In genomic region chr5:28209549-28210431, GRCm38 (mm10) we compare ENCODE assay signal across 9 mouse cellular contexts. TPM values are rescaled to one million over a fixed set of nuclear protein-coding genes. Genes with fewer than 3 reads are reported as not detected.
DNase-seq lines count a peak whose midpoint lies in the region; ATAC-seq lines count a peak whose summit lies in the region.
"Had no signal": no experiment of that assay in that cellular context is flagged by ENCODE, and none has a peak within 500 bp of the region (broad histone marks: within the 10 kb centered on the region; RNA-seq: fewer than 3 reads in every experiment).

No protein-coding gene starts in this region.

- WGBS in heart, embryonic 13.5 days, result under 1% methylated on average over 80 of the region's 80 CpGs
- under 1% methylated on average over 78 of the region's 80 CpGs for WGBS in hindbrain, embryonic 15.5 days
- under 1% methylated on average over 80 of the region's 80 CpGs for WGBS in liver, embryonic 12.5 days (ENCODE audit: insufficient replicate concordance)
- under 1% methylated on average over 80 of the region's 80 CpGs for WGBS in stomach, embryonic 14.5 days

- peaks cover 11% of the 10 kb centered on the region for H3K4me1 ChIP-seq in heart, embryonic 13.5 days
- peaks cover 19% of the 10 kb centered on the region for H3K4me1 ChIP-seq in hindbrain, embryonic 15.5 days (replicated peaks)
- peaks cover 13% of the 10 kb centered on the region; the same call in 1 of the 2 replicates for H3K4me1 ChIP-seq in liver, embryonic 12.5 days
- H3K4me1 ChIP-seq in stomach, embryonic 14.5 days (ENCODE audit: control insufficient read depth, insufficient read depth, low read length), result no peaks in the 10 kb centered on the region

- no peak for DNase-seq in heart, adult 8-10 months (ENCODE audit: low spot score)
- DNase-seq in cerebellum, postnatal 36 days, result peak; percentile 65 to 77
- no peak for DNase-seq in ovary, postnatal 36 days (ENCODE audit: low spot score)
- DNase-seq in ovary, adult 18-20 months (ENCODE audit: low spot score), result no peak

- H3K27me3 ChIP-seq in heart, embryonic 13.5 days (replicated peaks), result peaks cover 98% of the 10 kb centered on the region
- peaks cover 54% of the 10 kb centered on the region for H3K27me3 ChIP-seq in hindbrain, embryonic 15.5 days
- H3K27me3 ChIP-seq in liver, embryonic 12.5 days (replicated peaks), result peaks cover 89% of the 10 kb centered on the region
- H3K27me3 ChIP-seq in stomach, embryonic 14.5 days (ENCODE audit: control insufficient read depth, insufficient read depth, low read length), result peaks cover 59% of the 10 kb centered on the region

- no peaks in the 10 kb centered on the region for H3K9me3 ChIP-seq in heart, embryonic 13.5 days
- no peaks in the 10 kb centered on the region for H3K9me3 ChIP-seq in hindbrain, embryonic 15.5 days
- no peaks in the 10 kb centered on the region for H3K9me3 ChIP-seq in liver, embryonic 12.5 days (replicated peaks)
- no peaks in the 10 kb centered on the region for H3K9me3 ChIP-seq in stomach, embryonic 14.5 days (ENCODE audit: control insufficient read depth, low read depth, low read length)

- H3K4me3 ChIP-seq in heart, embryonic 13.5 days, result peak overlapping the region; percentile 46
- peak overlapping the region; percentile 46 for H3K4me3 ChIP-seq in hindbrain, embryonic 15.5 days
- peak overlapping the region; percentile 40 for H3K4me3 ChIP-seq in liver, embryonic 12.5 days
- peak overlapping the region; percentile 32 for H3K4me3 ChIP-seq in stomach, embryonic 14.5 days (ENCODE audit: low read depth, low read length)

- H3K9ac ChIP-seq in heart, embryonic 13.5 days, result no peak overlapping the region
- H3K9ac ChIP-seq in hindbrain, embryonic 15.5 days, result peak overlapping the region; percentile 45
- H3K9ac ChIP-seq in liver, embryonic 12.5 days, result no peak overlapping the region
- H3K9ac ChIP-seq in stomach, embryonic 14.5 days (replicated peaks; ENCODE audit: low read depth, low read length), result no peak overlapping the region

- H3K27ac ChIP-seq in heart, embryonic 13.5 days (replicated peaks), result no peak overlapping the region
- peak overlapping the region; percentile 66 for H3K27ac ChIP-seq in hindbrain, embryonic 15.5 days (replicated peaks)
- H3K27ac ChIP-seq in liver, embryonic 12.5 days, result no peak overlapping the region
- H3K27ac ChIP-seq in stomach, embryonic 14.5 days (ENCODE audit: low read length), result no peak overlapping the region

- H3K4me2 ChIP-seq in heart, embryonic 13.5 days, result peak overlapping the region; percentile 67
- H3K4me2 ChIP-seq in hindbrain, embryonic 15.5 days, result peak overlapping the region; percentile 75
- peak overlapping the region; percentile 59 for H3K4me2 ChIP-seq in liver, embryonic 12.5 days
- H3K4me2 ChIP-seq in stomach, embryonic 14.5 days (replicated peaks; ENCODE audit: low read depth, low read length), result peak overlapping the region; percentile 47

- no peak for ATAC-seq in heart, embryonic 13.5 days (ENCODE audit: extremely low read depth, insufficient number of reproducible peaks, low FRiP score, low TSS enrichment)
- peak; percentile 76 for ATAC-seq in hindbrain, embryonic 15.5 days (ENCODE audit: low FRiP score, low read depth)
- no peak for ATAC-seq in liver, embryonic 12.5 days
- ATAC-seq in stomach, embryonic 14.5 days (ENCODE audit: insufficient number of reproducible peaks, insufficient read depth, low FRiP score, low read depth), result no peak

- H3K36me3 ChIP-seq in heart, embryonic 13.5 days, result no peaks in the 10 kb centered on the region
- no peaks in the 10 kb centered on the region for H3K36me3 ChIP-seq in hindbrain, embryonic 15.5 days
- no peaks in the 10 kb centered on the region for H3K36me3 ChIP-seq in liver, embryonic 12.5 days
- H3K36me3 ChIP-seq in stomach, embryonic 14.5 days (ENCODE audit: control insufficient read depth, insufficient read depth, low read length), result no peaks in the 10 kb centered on the region

RNA-seq across cellular contexts. Expression of gene Cnpy1, which starts 35.8 kb away (rescaled TPM):
- polyA plus RNA-seq in heart, embryonic 13.5 days (2015; fragmentation: Nextera tagmentation; extraction: Ambion mirVana), result 0.08 TPM in 1 of 2 replicates, not detected in the other
- total RNA-seq in heart, adult 8-10 months (2022), result not detected
- 37.0 and 66.2 TPM in 2 replicates for polyA plus RNA-seq in hindbrain, embryonic 15.5 days (2015; fragmentation: Nextera tagmentation; extraction: Ambion mirVana)
- polyA plus RNA-seq in liver, embryonic 12.5 days (2016; fragmentation: Nextera tagmentation; extraction: Ambion mirVana), result not detected in 2 replicates
- not detected in 2 replicates for polyA plus RNA-seq in stomach, embryonic 14.5 days (2014; fragmentation: Nextera tagmentation; extraction: Ambion mirVana)

RNA-seq across cellular contexts. Expression of gene En2, which starts 44.3 kb away (rescaled TPM):
- polyA plus RNA-seq in heart, embryonic 13.5 days (2015; fragmentation: Nextera tagmentation; extraction: Ambion mirVana), result not detected in 2 replicates
- under 1 TPM in 1 of 4 experiments, not detected in 3; 0.09 TPM for total RNA-seq in heart, adult 8-10 months (2022)
- 0.60 and 1.3 TPM in 2 replicates for polyA plus RNA-seq in hindbrain, embryonic 15.5 days (2015; fragmentation: Nextera tagmentation; extraction: Ambion mirVana)
- not detected in 2 replicates for polyA plus RNA-seq in liver, embryonic 12.5 days (2016; fragmentation: Nextera tagmentation; extraction: Ambion mirVana)
- polyA plus RNA-seq in stomach, embryonic 14.5 days (2014; fragmentation: Nextera tagmentation; extraction: Ambion mirVana), result not detected in 2 replicates
- total RNA-seq: left cerebral cortex, postnatal 10 days had no signal

Comparison
In these comparisons a context has a peak if more than half of its experiments do, and no peak if none do; other contexts are left out.
1. DNase-seq: peak in cerebellum, postnatal 36 days (2 of 2); none in heart, adult 8-10 months (single experiment), ovary, postnatal 36 days (single experiment) and ovary, adult 18-20 months (single experiment).
2. RNA of gene Cnpy1, which starts 35.8 kb away (polyA plus RNA-seq): 37.0 to 66.2 TPM in hindbrain, embryonic 15.5 days; not detected in stomach, embryonic 14.5 days, 0.08 TPM in heart, embryonic 13.5 days and not detected in liver, embryonic 12.5 days; every median in the first group is over 10 times any median in the second.
3. Peak in every context shown above with its lines, with median percentiles within 50 percentile points of each other: H3K4me2 ChIP-seq and H3K4me3 ChIP-seq.